Mouse (Mus musculus): ENCODE measurements around the gene Kcnrg. TPM values are rescaled to one million over a fixed set of nuclear protein-coding genes. Genes with fewer than 3 reads are reported as not detected.
"Not testable (repeated sequence)": the region's sequence is repeated elsewhere in the genome, so short reads cannot be mapped to it uniquely, and the experiment has no call there.

Kcnrg gene
- polyA plus RNA-seq, 1 experiment from 2014 or later: 0.53 TPM

DNA sequence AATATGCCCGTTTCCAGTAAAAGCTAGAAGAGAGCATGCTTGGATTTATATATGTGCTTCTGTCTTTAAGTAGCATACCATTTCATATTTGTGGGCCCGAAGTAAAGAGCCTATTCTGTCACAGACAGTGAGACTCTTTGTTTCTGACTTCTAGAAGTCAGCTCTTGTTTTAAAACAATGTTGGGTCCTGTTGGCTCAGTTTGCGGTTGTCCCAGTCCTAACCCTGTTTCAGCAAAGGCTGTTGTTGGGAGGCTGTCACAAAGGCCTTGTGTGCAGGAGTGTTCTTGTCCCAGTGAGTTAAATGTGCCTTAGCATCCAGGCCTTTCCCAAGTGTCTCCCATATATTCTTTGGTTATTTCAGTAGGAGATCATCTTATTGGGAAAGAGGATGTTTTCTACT, 3.2 kb upstream of the Kcnrg start:
- no peaks in the 10 kb centered on the region for H3K36me3 ChIP-seq (replicated peaks; ENCODE audit: control insufficient read depth, insufficient read depth, low read depth, low read length)
- no peak overlapping the region for H3K4me2 ChIP-seq (ENCODE audit: low read depth, low read length)
- H3K9me3 ChIP-seq (replicated peaks; ENCODE audit: control insufficient read depth, low read length): no peaks in the 10 kb centered on the region
- no peaks in the 10 kb centered on the region for H3K4me1 ChIP-seq (ENCODE audit: control insufficient read depth, insufficient read depth, low read length)
- no peak for DNase-seq (ENCODE audit: low spot score)
- ATAC-seq (replicated peaks; ENCODE audit: insufficient number of reproducible peaks, low FRiP score, low TSS enrichment, low read depth): no peak
- 76% methylated on average over 3 of the region's 3 CpGs for WGBS
- no peaks in the 10 kb centered on the region for H3K27me3 ChIP-seq (ENCODE audit: control insufficient read depth, insufficient read depth, low read length)
- H3K9ac ChIP-seq (replicated peaks; ENCODE audit: low read length): no peak overlapping the region
- no peak overlapping the region for H3K4me3 ChIP-seq (ENCODE audit: low read depth, low read length)
- H3K27ac ChIP-seq (replicated peaks; ENCODE audit: low read depth, low read length): no peak overlapping the region

DNA sequence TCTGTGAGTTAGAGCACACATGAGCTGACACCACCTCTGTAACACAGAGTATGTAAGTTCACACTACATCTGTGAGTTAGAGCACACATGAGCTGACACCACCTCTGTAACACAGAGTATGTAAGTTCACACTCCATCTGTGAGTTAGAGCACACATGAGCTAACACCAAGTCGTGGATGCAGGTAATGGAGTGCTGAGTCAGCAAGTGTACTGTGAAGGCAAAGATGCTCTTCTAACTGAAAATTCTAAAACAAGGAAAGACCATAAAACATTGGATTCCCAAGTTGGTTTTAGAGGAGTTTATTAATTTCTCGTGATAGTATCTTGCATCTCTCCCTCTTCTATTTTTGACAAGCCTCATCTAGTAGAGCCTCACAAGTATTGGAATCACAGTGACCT, 1.2 kb upstream of the Kcnrg start:
- not testable (repeated sequence) for H3K9me3 ChIP-seq (replicated peaks; ENCODE audit: control insufficient read depth, low read length); H3K4me2 ChIP-seq (ENCODE audit: low read depth, low read length)
- WGBS: 83% methylated on average over 2 of the region's 2 CpGs

DNA sequence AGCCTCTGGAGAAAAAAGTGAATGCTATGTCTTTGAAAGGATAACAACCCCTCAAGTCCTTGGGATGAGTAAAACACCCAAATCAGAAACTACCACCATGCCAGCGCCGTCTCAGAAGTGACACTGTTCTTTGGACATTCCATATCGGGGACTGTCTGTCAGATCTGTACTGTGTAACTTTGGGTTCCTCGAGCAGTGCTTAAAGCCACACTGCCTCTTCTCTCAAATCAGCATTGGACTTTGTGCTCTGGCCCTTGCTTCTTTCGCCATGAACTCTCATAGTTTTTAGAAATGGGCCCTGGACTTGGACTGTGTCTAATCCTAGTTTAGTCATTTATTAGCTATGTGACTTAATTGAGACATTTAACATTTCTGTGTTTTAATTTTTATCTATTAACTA, 4.5 kb downstream of the Kcnrg start:
- H3K4me3 ChIP-seq (ENCODE audit: low read depth, low read length): no peak overlapping the region
- no peaks in the 10 kb centered on the region for H3K4me1 ChIP-seq (ENCODE audit: control insufficient read depth, insufficient read depth, low read length)
- no peak overlapping the region for H3K9ac ChIP-seq (replicated peaks; ENCODE audit: low read length)
- no peak overlapping the region for H3K4me2 ChIP-seq (ENCODE audit: low read depth, low read length)
- H3K27me3 ChIP-seq (ENCODE audit: control insufficient read depth, insufficient read depth, low read length): no peaks in the 10 kb centered on the region
- ATAC-seq (replicated peaks; ENCODE audit: insufficient number of reproducible peaks, low FRiP score, low TSS enrichment, low read depth) (no peak), DNase-seq (ENCODE audit: low spot score) (no peak)
- no peaks in the 10 kb centered on the region for H3K36me3 ChIP-seq (replicated peaks; ENCODE audit: control insufficient read depth, insufficient read depth, low read depth, low read length)
- no peak overlapping the region for H3K27ac ChIP-seq (replicated peaks; ENCODE audit: low read depth, low read length)
- 92% methylated on average over 5 of the region's 5 CpGs for WGBS
- H3K9me3 ChIP-seq (replicated peaks; ENCODE audit: control insufficient read depth, low read length): no peaks in the 10 kb centered on the region

More for the DNA sequence above, 1.2 kb upstream of the Kcnrg start:
- not testable (repeated sequence) for ATAC-seq (replicated peaks; ENCODE audit: insufficient number of reproducible peaks, low FRiP score, low TSS enrichment, low read depth); H3K4me3 ChIP-seq (ENCODE audit: low read depth, low read length); H3K4me1 ChIP-seq (ENCODE audit: control insufficient read depth, insufficient read depth, low read length); H3K27ac ChIP-seq (replicated peaks; ENCODE audit: low read depth, low read length); H3K9ac ChIP-seq (replicated peaks; ENCODE audit: low read length); H3K27me3 ChIP-seq (ENCODE audit: control insufficient read depth, insufficient read depth, low read length); DNase-seq (ENCODE audit: low spot score); H3K36me3 ChIP-seq (replicated peaks; ENCODE audit: control insufficient read depth, insufficient read depth, low read depth, low read length)

DNA sequence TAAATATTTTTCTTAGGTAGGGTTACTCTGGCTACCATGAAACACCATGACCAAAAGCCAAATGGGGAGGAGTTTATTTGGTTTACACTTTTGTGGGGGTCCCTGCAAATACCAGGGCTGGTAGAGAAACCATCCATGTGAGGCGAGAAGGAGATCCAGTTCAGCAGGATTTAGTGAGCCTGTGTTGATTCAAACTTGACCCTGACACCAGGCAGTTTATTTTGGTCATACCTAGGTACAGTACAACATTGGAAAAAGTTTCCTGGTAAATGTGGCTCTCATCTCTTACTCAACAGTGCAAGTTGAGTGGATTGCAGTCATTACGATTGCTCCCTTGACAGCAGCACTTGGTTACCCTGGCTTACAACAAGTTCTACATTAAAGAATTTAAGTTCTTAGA, 6.1 kb downstream of the Kcnrg start:
- Histone ChIP-seq H3K4me1 (ENCODE audit: control insufficient read depth, insufficient read depth, low read length) (no peaks in the 10 kb centered on the region), H3K36me3 (replicated peaks; ENCODE audit: control insufficient read depth, insufficient read depth, low read depth, low read length) (no peaks in the 10 kb centered on the region), H3K4me3 (ENCODE audit: low read depth, low read length) (no peak overlapping the region), H3K27ac (replicated peaks; ENCODE audit: low read depth, low read length) (no peak overlapping the region), H3K9ac (replicated peaks; ENCODE audit: low read length) (no peak overlapping the region), H3K27me3 (ENCODE audit: control insufficient read depth, insufficient read depth, low read length) (no peaks in the 10 kb centered on the region), H3K9me3 (replicated peaks; ENCODE audit: control insufficient read depth, low read length) (no peaks in the 10 kb centered on the region), H3K4me2 (ENCODE audit: low read depth, low read length) (no peak overlapping the region)
- no peak for DNase-seq (ENCODE audit: low spot score)
- ATAC-seq (replicated peaks; ENCODE audit: insufficient number of reproducible peaks, low FRiP score, low TSS enrichment, low read depth): no peak
- 89% methylated on average over 2 of the region's 2 CpGs for WGBS

DNA sequence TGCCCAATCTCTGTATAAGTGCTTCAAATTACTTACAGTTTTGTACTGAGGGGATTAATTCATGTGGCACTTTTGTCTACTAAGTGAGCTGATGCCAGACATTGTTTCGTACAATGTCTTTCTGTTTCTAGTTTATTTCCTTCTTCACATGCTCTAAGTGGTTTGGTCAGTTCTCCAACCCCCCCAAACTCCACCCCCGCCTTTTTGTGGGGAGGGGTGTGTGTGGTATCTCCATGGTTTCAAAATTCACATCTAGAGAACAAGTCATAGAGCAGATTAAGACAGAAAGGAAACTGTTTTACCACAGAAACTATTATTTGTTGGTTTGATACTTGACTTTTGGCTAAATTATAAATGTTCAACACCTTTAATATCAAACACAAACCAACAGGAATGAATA, 13.1 kb downstream of the Kcnrg start:
- Histone ChIP-seq H3K4me1 (ENCODE audit: control insufficient read depth, insufficient read depth, low read length) (no peaks in the 10 kb centered on the region), H3K9ac (replicated peaks; ENCODE audit: low read length) (no peak overlapping the region), H3K4me2 (ENCODE audit: low read depth, low read length) (no peak overlapping the region), H3K9me3 (replicated peaks; ENCODE audit: control insufficient read depth, low read length) (no peaks in the 10 kb centered on the region), H3K27me3 (ENCODE audit: control insufficient read depth, insufficient read depth, low read length) (no peaks in the 10 kb centered on the region), H3K27ac (replicated peaks; ENCODE audit: low read depth, low read length) (no peak overlapping the region), H3K36me3 (replicated peaks; ENCODE audit: control insufficient read depth, insufficient read depth, low read depth, low read length) (no peaks in the 10 kb centered on the region), H3K4me3 (ENCODE audit: low read depth, low read length) (no peak overlapping the region)
- 89% methylated on average over 2 of the region's 2 CpGs for WGBS
- ATAC-seq (replicated peaks; ENCODE audit: insufficient number of reproducible peaks, low FRiP score, low TSS enrichment, low read depth): no peak
- DNase-seq (ENCODE audit: low spot score): no peak

DNA sequence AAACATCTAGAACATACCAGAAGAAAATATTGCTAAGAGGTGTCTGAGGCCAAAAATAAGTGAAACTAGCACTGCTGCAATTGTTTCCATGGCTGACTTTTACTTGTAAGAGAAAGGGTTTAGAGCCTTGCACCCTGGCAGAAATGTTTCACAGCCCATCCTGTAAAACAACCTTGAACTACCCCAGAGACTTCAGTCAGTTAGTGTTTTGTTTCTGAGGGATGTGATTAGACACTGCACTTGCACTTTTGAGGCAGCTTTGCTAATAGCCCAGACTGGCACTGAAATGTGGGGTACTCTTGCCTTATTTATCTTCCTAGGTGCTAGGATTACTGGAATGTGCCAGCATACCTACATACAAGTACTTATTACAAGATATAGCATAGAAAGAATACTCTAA, 28.7 kb downstream of the Kcnrg start:
- Histone ChIP-seq H3K4me1 (ENCODE audit: control insufficient read depth, insufficient read depth, low read length) (no peaks in the 10 kb centered on the region), H3K36me3 (replicated peaks; ENCODE audit: control insufficient read depth, insufficient read depth, low read depth, low read length) (no peaks in the 10 kb centered on the region; the same call in 1 of the 2 replicates), H3K9me3 (replicated peaks; ENCODE audit: control insufficient read depth, low read length) (no peaks in the 10 kb centered on the region), H3K4me3 (ENCODE audit: low read depth, low read length) (no peak overlapping the region), H3K27ac (replicated peaks; ENCODE audit: low read depth, low read length) (no peak overlapping the region), H3K9ac (replicated peaks; ENCODE audit: low read length) (no peak overlapping the region), H3K27me3 (ENCODE audit: control insufficient read depth, insufficient read depth, low read length) (no peaks in the 10 kb centered on the region), H3K4me2 (ENCODE audit: low read depth, low read length) (no peak overlapping the region)
- DNase-seq (ENCODE audit: low spot score) (no peak), ATAC-seq (replicated peaks; ENCODE audit: insufficient number of reproducible peaks, low FRiP score, low TSS enrichment, low read depth) (no peak)

DNA sequence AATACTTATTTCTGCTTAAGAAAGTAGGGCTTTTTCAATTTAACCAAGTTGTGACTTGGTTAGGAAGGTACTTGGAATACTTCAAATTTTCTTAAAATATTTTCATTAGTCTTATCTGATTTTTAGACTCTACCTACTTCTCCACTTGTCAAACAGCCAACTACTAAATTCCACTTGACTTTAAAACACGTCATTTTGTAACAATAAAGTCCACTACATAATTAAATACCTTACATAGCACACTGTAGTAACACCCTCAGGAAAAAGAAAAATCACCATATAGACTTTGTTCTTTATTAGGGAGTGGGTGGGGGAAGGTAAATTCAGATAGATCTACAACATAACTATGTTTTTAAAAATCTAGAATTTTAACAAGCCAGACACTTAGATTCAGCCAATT, 35.4 kb downstream of the Kcnrg start:
- Histone ChIP-seq H3K9me3 (replicated peaks; ENCODE audit: control insufficient read depth, low read length) (no peaks in the 10 kb centered on the region), H3K27me3 (ENCODE audit: control insufficient read depth, insufficient read depth, low read length) (no peaks in the 10 kb centered on the region), H3K36me3 (replicated peaks; ENCODE audit: control insufficient read depth, insufficient read depth, low read depth, low read length) (no peaks in the 10 kb centered on the region), H3K9ac (replicated peaks; ENCODE audit: low read length) (no peak overlapping the region), H3K4me2 (ENCODE audit: low read depth, low read length) (no peak overlapping the region), H3K4me3 (ENCODE audit: low read depth, low read length) (no peak overlapping the region), H3K4me1 (ENCODE audit: control insufficient read depth, insufficient read depth, low read length) (no peaks in the 10 kb centered on the region), H3K27ac (replicated peaks; ENCODE audit: low read depth, low read length) (no peak overlapping the region)
- WGBS: 83% methylated on average over 1 of the region's 1 CpGs
- DNase-seq (ENCODE audit: low spot score): no peak
- ATAC-seq (replicated peaks; ENCODE audit: insufficient number of reproducible peaks, low FRiP score, low TSS enrichment, low read depth): no peak

DNA sequence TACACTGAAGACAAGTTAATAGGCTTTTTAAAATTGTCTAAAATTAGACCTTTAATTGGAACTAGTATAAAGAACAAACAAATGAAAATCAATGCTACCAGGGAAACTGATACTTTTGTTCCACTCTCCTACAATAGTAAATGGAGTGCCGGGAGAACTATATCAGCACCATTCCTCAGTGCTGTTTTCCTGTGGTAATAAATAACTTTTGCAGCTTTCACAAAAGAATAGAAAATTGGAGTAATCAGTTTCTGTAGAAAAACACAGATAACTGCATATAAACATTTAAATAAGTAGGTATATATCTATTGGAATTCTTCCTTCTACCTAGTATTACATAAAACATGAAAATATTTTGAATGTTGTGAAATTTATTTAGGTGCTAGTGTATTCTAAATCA, 38.3 kb downstream of the Kcnrg start:
- H3K4me2 ChIP-seq (ENCODE audit: low read depth, low read length): no peak overlapping the region

More for the DNA sequence above, 38.3 kb downstream of the Kcnrg start:
- ATAC-seq (replicated peaks; ENCODE audit: insufficient number of reproducible peaks, low FRiP score, low TSS enrichment, low read depth) (no peak), DNase-seq (ENCODE audit: low spot score) (no peak)
- Histone ChIP-seq H3K9ac (replicated peaks; ENCODE audit: low read length) (no peak overlapping the region), H3K4me3 (ENCODE audit: low read depth, low read length) (no peak overlapping the region), H3K9me3 (replicated peaks; ENCODE audit: control insufficient read depth, low read length) (no peaks in the 10 kb centered on the region), H3K4me1 (ENCODE audit: control insufficient read depth, insufficient read depth, low read length) (no peaks in the 10 kb centered on the region), H3K27me3 (ENCODE audit: control insufficient read depth, insufficient read depth, low read length) (no peaks in the 10 kb centered on the region), H3K27ac (replicated peaks; ENCODE audit: low read depth, low read length) (no peak overlapping the region), H3K36me3 (replicated peaks; ENCODE audit: control insufficient read depth, insufficient read depth, low read depth, low read length) (no peaks in the 10 kb centered on the region)
- WGBS: 47% methylated on average over 1 of the region's 1 CpGs

Data from embryonic facial prominence, embryonic 11.5 days (tissue).